Mouse (Mus musculus) B cell, adult (primary cell): ENCODE data around the gene Wdr11. TPM values are rescaled to one million over a fixed set of nuclear protein-coding genes. Genes with fewer than 3 reads are reported as not detected.

Experiments used
- total RNA-seq: library from RNA; stranded (reverse); gene quantifications from 4 replicates; pipeline ENCODE4 v1.2.4, GENCODE M21; 2023; ENCODE audit not compliant: inconsistent age

Gene Wdr11
- total RNA-seq = 32.0 to 33.2 TPM (median 32.7 TPM) in 4 replicates

GRCm38 (mm10) chr7:129591371-129592131, at the start of gene Wdr11:
TSS of gene Wdr11 (plus strand) at chr7:129591863.

